Mouse (Mus musculus) ZHBTc4 (cell line): ENCODE results near the gene Hsd17b13.
A peak's percentile ranks its signal among the peaks of the same experiment; 100 is the strongest.
"Not testable (repeated sequence)": the region's sequence is repeated elsewhere in the genome, so short reads cannot be mapped to it uniquely, and the experiment has no call there.

ENCODE experiments used
- DNase-seq: peaks from one replicate; pipeline ENCODE4 v3.0.0-alpha.2; 2011; ENCODE audit warnings: low read depth, low spot score

The Hsd17b13 gene

GRCm38 (mm10) chr5:103977297-103977696 lies at the start of gene Hsd17b13:
Gene Hsd17b13, minus strand, starts transcription at chr5:103977410.
- no peak for DNase-seq

GRCm38 (mm10) chr5:104025245-104025854 lies 48.1 kb upstream of the Hsd17b13 start:
- peak; percentile 27 for DNase-seq

- peak; percentile 18 for DNase-seq
Observed at GRCm38 (mm10) chr5:104024762-104025161, 47.6 kb upstream of the Hsd17b13 start.

GRCm38 (mm10) chr5:104024193-104024592 lies 47.0 kb upstream of the Hsd17b13 start:
- not testable (repeated sequence) for DNase-seq

- DNase-seq: no peak
Observed at GRCm38 (mm10) chr5:104023289-104024020, 46.2 kb upstream of the Hsd17b13 start.

GRCm38 (mm10) chr5:104022558-104022957 lies 45.3 kb upstream of the Hsd17b13 start:
- DNase-seq: no peak

GRCm38 (mm10) chr5:104021597-104022378 lies 44.6 kb upstream of the Hsd17b13 start, which contains the start of gene Hsd17b11:
Gene Hsd17b11, minus strand, starts transcription at chr5:104021919.
- peak; percentile 94 for DNase-seq

GRCm38 (mm10) chr5:104011419-104011818 lies 34.2 kb upstream of the Hsd17b13 start:
- no peak for DNase-seq

GRCm38 (mm10) chr5:104010261-104010660 lies 33.1 kb upstream of the Hsd17b13 start:
- DNase-seq: no peak

GRCm38 (mm10) chr5:104009421-104009820 lies 32.2 kb upstream of the Hsd17b13 start:
- no peak for DNase-seq

- no peak for DNase-seq
Observed at GRCm38 (mm10) chr5:104007801-104008200, 30.6 kb upstream of the Hsd17b13 start.

- DNase-seq: no peak
Observed at GRCm38 (mm10) chr5:104006811-104007210, 29.6 kb upstream of the Hsd17b13 start.

- DNase-seq: no peak
Observed at GRCm38 (mm10) chr5:104003955-104004354, 26.7 kb upstream of the Hsd17b13 start.

- no peak for DNase-seq
Observed at GRCm38 (mm10) chr5:104003256-104003931, 26.2 kb upstream of the Hsd17b13 start.

- DNase-seq: peak; percentile 59
Observed at GRCm38 (mm10) chr5:104002549-104003255, 25.5 kb upstream of the Hsd17b13 start.

- DNase-seq: peak; percentile 83
Observed at GRCm38 (mm10) chr5:103999738-104000137, 22.5 kb upstream of the Hsd17b13 start.

GRCm38 (mm10) chr5:103998739-103999138 lies 21.5 kb upstream of the Hsd17b13 start:
- no peak for DNase-seq

- peak; percentile 70 for DNase-seq
Observed at GRCm38 (mm10) chr5:103995181-103995580, 18.0 kb upstream of the Hsd17b13 start.

- DNase-seq: no peak
Observed at GRCm38 (mm10) chr5:103994669-103995068, 17.5 kb upstream of the Hsd17b13 start.

- DNase-seq: peak; percentile 54
Observed at GRCm38 (mm10) chr5:103993601-103994000, 16.4 kb upstream of the Hsd17b13 start.

- DNase-seq: no peak
Observed at GRCm38 (mm10) chr5:103992831-103993230, 15.6 kb upstream of the Hsd17b13 start.
